Mouse (Mus musculus): ENCODE data around the gene Heg1.

The Heg1 gene

DNA sequence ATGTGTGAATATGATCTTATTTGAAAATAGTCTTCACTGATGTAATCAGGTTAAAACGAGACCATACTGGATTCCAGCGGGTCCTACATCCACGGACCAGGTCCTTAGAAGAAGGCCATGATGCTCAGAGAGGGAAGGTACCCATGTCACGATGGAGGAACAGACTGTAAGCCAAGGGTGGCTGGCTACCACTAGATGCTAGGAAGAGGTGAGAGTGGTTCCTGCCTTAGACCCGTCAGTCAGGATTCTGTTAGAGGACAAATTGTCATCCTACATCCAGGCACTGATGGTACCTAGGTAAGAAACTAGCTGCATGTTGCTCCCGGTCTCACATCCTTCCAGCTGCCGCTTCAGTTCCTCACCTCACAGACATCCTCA lies 6.9 kb upstream of the Heg1 start:
- DNase-seq (ENCODE audit: low spot score) = no peak

DNA sequence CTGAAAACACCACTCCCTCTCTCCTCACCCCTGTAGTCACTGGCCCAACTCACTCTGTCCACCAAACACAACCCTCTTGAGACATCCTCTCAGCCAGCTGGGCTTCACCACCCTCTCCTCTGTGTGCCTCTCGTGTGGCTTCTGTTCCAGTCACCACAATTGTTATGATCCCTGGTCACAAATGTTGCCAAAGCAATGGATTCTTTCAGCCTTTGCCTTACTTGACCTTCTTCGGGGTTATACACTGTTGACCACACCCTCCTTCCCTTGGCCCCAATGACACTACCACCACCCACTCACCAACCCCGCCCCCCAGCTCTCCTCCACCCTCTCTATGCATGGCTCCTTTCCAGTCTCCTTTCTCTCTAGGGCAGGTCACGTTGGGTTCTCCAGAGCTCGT lies 6.3 kb upstream of the Heg1 start:
- peak; percentile 85 for DNase-seq (ENCODE audit: low spot score)

DNA sequence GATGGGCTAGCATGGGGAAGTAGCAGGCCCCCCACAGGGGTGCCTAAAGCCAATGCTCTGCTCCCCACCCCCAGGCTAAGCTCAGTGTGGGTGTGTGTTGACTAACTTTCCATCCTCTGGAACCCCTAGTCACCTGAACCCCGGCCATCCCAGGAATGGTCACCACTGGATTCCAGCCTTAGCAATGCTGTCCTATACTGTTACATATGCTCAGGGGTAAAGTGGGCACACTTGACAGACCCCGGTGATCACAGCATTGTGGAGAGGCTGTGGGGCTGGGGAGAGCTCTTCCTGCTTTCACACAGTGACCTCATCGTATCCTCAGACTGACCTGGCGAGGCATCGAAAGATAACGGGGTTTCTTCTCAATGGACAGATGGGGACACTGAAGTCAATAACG lies 3.9 kb upstream of the Heg1 start:
- DNase-seq (ENCODE audit: low spot score) = no peak

DNA sequence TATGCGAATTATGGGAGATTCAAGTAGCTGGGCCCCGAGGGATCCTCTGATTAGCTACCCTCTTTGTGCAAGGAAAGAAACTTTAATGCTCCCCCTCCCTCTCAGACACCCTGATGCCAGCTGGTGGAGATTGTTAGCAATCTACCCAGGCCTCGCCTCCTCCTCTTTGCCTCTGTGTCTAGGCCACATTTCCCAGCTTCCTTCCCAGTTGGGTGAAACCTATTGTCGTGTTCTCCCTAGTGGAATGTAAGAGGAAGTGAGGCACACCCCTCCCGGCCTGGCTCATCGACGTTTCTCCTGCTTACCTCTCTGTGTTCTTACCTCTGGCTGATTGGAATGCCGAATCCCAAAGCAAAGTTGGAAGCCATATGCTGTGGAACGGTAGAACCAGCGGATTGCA lies 3.4 kb upstream of the Heg1 start:
- peak; percentile 67 for DNase-seq (ENCODE audit: low spot score)

DNA sequence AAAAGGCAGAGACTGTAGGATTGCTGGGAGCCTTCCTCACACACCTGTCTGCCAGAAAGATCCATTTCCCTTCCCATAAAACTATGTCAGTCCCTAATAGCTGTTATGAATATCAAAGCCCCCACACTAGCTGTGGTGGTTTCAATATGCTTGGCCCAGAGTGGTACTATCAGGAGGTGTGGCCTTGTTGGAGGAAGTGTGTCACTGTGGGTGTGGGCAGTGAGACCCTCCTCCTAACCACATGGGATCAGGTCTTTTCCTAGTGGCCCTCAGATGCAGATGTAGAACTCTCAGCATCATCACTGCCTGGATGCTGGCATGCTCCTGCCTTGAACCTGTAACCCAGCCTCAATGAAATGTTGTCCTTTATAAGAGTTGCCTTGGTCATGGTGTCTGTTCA lies 2.5 kb upstream of the Heg1 start:
- DNase-seq (ENCODE audit: low spot score) = no peak

DNA sequence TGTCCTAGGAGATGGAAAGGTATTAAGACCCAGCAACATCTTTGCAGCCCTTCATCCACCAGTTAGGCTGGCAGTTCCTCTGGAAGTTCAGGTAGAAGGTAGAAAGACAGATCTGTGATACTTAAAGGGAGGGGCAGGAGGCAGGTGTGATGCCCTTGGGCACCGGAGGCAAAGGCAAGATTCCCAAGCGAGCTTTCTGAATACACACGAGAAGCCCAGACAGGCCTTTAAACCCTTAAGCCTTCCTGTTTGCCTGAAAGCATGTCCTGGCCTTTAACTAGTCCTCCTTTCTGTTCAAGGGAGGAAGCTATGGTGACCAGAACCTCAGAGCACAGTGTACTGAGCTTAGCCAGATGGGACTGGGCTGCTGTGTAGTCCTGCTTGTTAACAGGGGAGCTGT lies 1.5 kb upstream of the Heg1 start:
- DNase-seq (ENCODE audit: low spot score) = no peak

DNA sequence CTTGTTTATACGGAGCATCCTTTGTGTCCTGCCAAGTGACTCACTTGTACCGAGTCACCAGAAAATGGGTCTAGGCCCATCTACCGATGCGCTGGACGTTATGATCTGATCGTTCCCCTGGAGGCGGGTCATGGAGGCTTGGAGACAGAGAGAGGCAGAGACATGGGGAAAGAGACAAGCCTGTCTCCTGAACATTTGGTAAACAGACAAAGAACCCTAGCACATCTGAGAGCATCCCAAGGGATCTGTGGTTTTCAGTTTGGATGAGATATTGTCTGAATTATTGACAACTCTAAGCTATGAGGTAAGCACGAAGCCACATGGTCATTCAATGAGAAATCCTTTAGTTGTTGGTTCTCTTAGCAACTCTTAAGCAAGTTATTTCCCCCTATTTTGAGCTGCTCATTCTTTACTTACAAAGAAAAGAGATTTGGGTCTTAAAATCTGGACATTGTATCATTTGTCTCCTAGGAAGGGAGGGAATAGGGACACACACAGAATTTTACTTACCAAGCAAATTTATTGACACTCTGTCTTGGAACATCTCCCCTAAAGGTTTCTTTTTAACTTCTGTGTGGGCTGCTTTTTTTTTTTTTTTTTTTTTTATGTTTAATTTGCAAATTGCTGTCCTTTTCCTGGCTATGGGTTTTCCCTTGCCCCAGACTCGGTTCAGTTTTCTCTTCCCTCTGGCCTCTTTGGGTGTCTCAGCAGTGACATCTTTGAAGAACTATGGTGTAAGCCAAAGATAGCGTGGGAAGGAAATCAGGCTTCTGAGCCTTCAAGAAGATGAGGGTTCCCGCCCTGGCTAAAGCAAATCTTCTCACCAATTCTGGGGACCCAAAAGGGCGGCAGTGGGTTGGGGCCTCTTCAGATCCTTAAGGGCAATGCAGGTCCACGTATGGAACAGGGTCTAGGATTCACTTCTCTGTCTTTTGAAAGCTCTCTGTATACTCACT lies 686 bp upstream of the Heg1 start:
- no peak for DNase-seq (ENCODE audit: low spot score)

DNA sequence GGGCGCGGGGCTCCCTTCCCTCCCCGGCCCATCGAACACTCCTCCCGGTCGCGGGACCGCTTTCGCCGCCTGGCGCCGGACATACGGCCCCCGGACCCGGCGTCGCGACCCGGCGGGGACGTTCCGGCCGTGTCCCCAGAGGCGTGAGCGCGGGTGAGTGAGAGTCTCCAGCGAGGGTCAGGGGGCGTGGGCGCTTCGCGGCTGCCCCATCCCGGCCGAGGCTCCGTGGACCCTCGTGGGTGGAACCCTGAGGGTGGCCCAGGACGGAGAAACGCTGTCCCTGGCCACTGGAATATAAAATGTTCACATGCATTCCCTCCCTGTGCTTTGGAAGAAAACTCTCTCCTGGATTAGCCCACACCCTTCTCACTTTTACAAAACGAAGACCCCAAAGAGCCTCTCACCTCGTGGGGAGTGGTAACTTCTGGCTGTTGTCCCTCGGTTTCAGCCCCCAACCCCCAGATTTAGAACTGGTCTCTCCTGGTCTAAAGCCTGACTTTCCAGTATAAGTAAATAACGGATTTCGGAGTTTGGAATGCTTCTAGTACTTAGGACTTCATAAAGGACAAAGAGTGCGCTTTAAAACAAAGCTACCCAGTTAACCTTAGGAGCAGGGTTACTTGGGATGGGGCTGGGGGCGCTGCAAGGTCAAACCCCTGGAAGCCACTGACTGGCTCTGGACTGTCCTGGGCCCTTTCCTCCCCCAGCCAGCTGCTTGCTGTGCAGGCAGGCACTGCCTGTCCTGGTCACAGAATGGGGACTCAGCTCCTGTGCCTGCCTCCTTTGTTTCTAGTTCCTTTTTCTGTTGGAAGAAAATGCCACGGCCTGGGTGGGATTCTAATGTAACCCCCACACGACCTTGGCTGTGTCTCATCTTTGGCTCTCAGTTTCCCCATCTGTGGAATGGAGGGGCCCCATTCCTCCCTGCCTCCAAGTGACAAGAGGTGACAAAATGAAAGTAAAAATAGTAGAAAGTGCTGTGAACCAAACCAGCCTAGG lies 832 bp downstream of the Heg1 start:
- no peak for DNase-seq (ENCODE audit: low spot score)

DNA sequence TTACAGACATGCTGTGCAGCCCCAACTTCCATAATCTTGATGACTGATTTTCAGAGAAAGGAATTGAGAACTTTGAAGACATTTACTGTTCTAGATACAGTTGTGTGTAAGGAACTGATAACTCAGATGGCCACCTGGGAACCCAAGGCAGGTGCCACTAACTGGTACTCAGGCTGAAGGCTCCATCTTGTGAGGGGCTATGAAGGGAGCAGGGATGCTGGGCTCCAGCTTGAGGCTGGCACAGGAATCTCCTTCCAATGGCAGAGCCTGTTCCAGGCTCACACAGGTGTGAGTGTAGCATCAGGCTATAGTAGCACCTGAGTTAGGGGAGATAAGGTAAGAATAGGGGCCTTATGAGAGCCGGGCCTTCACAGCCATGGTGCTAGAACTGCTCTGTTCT lies 1.9 kb downstream of the Heg1 start:
- no peak for DNase-seq (ENCODE audit: low spot score)

DNA sequence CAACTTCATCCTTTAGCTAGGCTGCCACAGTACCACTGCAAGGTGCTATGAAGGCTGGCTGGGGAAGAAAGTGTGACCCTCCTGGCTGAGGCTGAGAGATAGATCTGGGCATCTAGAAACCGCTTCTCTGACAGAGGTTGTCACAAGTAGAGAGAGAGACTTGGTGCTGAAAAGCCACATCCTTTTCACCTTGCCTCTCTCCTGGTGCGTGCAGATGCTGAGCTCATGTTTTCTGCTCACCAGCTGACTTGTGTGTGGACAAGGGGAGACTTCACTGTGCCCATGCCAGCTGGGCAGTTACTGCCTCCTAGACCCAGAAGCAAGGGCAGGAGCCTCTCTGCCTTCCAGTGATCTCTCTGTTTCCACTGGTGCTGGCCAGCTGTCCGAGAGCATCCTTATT lies 3.6 kb downstream of the Heg1 start:
- no peak for DNase-seq (ENCODE audit: low spot score)

DNA sequence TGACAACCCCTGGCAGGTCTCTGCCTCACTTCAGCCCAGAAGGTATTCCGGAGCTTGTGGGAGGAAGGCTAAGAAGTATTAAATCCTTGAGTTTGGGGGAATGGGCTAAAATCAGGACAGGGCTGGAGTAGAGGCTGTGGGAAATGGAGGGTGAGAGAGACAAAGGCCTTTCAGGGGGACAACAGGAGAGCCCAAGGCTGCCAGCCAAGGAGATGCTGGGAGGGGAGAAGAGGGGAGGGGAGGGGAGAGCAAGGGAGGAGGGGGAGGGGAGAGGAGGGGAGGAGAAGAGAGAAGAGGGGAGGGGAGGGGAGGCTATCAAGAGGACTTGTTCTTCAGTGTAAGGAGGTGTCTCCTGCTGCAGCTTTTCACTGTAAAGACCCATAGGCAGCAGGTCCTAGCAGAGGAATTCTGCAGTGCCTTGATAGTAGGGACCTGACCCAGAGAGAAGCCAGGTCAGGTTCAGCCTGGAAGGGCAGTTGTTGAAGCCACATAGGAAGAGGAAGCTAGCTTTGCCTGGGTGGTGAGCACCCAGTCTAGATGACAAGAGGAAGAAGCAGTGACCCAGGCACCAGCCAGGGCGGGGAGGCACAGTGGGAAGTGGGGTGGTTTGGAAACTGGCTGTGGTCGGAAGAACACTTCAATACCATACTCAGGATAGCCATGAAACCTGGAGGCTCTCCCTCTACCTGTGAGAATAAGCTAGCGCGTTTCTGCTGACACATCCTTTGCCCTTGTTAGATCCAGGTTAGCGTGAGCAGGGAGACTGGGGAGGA lies 7.0 kb downstream of the Heg1 start:
- DNase-seq (ENCODE audit: low spot score) = no peak

DNA sequence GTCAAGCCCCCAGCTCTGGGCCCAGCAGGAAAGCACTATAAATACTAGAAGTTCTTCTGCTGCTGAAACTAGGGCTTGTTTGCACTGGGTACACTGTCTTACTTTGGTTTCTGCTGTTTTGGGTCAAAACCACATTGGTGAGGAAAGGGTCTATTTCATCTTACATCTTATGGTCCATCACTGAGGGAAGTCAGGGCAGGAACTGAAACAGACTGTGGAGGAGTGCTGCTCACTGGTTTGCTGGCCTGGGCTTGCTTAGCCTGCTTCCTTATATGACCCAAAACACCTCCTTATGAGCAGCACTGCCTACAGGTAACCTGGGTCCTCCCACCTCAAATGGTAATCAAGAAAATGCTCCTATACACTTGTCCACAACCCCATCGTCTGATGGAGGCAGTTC lies 9.4 kb downstream of the Heg1 start:
- DNase-seq (ENCODE audit: low spot score) = no peak

DNA sequence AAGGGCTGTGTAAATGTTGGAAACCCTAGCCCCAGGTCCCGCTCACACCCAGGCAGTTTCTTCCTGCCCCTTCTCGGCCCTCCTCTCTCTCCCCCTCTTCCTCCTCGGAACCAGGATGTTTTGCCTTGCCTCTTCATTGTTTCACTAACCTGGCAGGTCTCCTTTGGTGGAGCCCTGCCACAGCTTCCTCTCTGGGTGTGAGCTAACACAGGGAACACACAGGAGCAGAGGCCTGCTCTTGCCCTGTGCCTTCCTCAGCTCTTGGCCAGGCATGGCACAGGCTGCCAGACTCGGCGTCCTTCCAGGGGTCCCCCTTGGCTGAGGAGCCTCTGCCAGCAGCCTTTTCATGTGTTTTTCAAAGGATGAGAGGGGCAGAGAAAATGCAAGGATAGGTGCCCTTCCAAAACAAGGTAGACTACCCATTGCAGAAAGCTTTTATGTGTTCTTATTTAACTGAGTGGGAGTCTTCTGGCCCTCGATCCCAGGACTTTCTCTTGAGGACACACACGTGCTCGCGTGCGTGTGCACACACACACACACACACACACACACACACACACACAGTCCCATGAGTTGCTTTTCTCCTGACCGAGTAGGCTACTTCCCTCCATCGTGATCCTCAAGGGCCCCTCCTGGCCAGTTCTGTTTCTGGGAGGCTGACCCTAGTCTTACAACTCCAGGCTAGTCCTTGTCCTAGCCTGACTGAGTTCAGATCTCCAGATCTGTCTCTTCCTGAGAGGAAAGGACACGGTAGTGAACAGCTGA lies 12.8 kb downstream of the Heg1 start:
- DNase-seq (ENCODE audit: low spot score) = peak; percentile 77

DNA sequence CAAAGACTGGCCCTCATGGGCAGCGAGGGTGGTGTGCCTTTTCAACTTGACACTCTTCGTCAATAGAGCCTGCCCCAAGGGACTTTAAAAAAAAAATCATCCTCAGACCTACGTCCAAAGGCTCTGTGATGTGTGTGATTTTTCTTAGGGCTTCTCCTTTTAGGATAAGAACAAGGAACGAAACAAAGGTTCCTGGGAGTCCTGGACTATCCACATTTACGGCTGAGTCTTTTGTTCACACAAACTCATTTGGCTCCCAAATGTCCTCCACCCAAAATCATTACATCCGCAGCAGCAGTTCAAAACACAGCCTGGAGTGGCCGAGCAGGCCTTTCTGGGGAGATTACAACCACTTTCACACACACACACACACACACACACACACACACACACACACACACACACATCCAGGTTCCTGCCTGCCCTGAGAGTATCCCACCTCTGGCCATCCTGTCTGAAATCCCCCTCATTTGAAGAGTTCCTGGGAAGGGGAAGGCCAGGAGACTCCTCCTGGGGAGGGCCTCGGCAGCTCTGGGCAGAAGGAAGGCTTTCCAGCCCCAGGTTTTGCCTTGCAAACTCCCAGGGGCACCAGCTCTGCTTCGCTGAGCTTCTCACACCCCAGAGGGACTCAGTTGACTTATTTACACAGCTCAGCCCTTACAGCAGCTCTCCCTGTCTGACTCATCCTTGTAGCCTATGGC lies 13.6 kb downstream of the Heg1 start:
- no peak for DNase-seq (ENCODE audit: low spot score)

DNA sequence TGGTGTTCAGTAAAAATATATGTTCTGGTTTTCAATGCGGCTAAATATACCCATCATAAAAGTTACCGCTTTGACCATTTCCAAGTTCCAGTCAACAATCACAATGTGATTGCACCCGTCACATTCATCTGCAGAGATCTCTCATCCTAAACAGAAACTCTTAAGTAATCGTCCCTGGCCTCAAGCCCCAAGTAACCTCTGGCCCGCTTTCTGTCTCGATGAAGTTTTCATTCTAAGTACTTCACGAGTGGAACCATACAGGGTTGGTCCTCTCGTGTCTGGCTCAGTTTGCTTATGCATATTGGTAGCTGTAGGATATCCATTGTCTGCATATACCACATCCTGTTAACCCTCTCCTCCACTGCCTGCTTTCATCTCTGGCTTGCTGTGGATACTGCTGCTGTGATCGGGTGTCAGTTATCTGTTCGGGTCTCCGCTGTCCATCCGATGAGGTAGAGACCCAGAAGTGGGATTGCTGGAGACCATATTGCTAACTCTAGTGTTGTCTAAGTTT lies 14.2 kb downstream of the Heg1 start:
- no peak for DNase-seq (ENCODE audit: low spot score)

DNA sequence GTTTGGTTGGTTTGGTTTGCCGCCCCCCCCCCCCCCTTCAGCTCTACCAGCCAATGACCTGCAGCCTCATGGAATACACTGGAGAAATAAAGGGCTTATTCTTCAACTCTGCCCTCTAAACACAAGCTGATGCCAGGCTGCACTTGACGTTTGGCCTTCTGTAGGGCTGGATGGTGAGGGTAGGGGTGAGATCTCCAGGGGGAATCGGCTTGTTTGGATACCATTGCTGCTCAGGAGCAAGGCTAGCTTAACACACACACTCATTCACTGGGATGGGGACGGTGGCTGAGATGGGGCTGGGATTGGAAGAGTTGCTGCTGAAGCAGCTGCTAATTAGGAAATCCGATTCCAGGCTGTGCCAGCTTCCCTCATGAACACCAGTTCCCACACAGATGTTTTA lies 16.4 kb downstream of the Heg1 start:
- no peak for DNase-seq (ENCODE audit: low spot score)

DNA sequence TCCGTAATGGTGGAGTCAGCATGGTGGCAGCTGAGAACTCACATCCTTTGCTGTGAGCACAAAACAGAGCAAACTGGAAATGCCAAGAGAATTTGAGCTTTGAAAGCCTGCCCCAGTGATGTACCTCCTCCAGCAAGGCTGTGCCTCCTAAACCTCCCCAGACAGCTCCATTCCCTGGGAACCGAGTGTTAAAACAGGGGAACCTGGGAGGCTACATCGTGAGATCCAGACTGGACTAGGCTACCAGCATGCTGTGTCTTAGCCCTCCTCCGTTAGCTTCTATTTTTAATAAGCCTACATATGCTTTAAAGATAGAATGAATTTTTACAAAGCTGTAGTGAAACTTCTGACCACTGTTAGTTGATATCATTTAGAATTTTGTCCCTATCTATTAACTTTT lies 17.7 kb downstream of the Heg1 start:
- no peak for DNase-seq (ENCODE audit: low spot score)

DNA sequence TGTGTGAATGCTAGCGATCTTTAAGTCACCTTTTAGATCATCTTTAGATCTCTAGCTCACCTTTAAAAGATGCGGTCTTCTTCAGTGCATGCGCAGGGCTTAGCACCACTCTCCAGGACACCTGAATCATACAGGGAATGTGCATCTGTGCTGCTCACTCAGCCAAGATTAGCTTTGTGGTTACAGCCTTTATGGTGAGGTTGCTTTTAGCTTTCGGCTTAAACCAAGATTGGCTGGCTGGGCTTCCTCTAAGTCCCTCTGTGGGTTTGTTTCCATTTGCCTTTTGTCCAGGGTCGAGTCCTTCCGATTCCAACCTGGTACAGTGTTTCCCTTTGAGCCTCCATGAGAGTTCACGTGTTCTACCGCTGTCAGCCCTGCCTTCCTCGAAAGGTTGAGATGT lies 20.1 kb downstream of the Heg1 start:
- no peak for DNase-seq (ENCODE audit: low spot score)

DNA sequence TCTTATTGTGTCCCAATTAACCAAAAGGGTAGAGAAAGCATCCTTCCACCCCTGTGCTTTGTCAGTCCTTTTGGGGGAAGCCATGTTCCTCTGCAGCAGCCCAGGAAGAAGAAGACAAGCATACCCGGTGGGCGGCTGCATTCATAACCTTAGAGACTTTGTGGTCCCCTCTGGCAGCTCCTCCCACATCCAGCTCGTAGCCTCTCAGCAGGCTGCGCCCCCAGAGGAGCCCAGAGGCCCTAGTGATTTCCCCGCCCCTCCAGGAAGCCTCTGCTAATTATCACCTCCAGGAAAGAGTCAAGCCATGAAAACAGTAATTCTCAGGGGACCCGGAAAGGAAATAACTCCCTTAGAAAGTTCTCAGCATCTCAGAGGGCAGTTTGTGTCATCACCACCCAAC lies 21.1 kb downstream of the Heg1 start:
- no peak for DNase-seq (ENCODE audit: low spot score)

DNA sequence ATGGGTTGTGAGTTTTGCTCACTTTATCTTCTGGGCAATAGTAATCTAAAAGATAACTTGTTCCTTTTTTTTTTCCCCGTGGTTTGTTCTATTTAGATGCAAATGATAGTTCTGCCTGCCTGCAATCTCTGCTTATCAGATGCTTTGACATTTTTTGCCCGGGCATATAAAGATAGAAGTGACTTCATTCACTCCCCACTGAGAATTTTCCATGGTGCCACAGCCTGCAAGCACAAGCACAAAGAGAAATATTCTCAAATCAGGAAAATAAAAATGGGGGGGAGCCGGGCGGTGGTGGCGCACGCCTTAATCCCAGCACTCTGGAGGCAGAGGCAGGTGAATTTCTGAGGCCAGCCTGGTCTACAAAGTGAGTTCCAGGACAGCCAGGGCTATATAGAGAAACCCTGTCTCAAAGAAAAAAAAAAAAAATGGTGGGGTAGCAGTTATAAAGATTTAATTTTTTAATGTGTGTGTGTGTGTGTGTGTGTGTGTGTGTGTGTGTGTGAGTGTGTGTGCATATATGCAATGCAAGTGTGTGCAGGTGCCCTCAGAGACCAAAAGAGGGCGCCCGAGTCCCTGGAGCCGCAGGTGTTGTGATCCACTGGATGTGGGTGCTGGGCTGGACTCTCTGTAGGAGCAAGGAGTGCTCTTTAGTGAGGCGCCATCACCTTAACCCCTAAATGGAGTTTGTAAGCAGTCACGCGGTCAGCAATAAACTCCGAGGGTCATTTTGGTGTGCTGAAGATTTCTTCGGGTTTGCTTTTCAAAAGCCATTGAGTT lies 22.1 kb downstream of the Heg1 start:
- DNase-seq (ENCODE audit: low spot score) = no peak
